Mouse (Mus musculus) heart, postnatal 0 days (tissue): Measurements from ENCODE around the gene Ankfn1. TPM values are rescaled to one million over a fixed set of nuclear protein-coding genes. Genes with fewer than 3 reads are reported as not detected.

Experiments used
- ATAC-seq: fragments of 200-750 bp; cut with Nextera tagmentation; 2 replicates; pipeline ENCODE4 v1.8.0; 2017; ENCODE audit warnings: low read depth, moderate number of reproducible peaks, moderate library complexity; ENCODE audit not compliant: insufficient read depth
- DNase-seq: peaks from one replicate; pipeline ENCODE4 v3.0.0-alpha.2; 2016; ENCODE audit warnings: low spot score
- H3K27ac ChIP-seq: fragments of 300-500 bp; sonication (generic); 2 replicates; pipeline ENCODE4 v1.5.1; 2014; ENCODE audit warnings: low read depth, mild to moderate bottlenecking
- H3K27me3 ChIP-seq: fragments of 300-500 bp; sonication (generic); 2 replicates; pipeline ENCODE4 v1.6.1; 2014; ENCODE audit warnings: low read length, mixed read lengths; ENCODE audit not compliant: control insufficient read depth, insufficient read depth
- H3K36me3 ChIP-seq: fragments of 300-500 bp; sonication (generic); replicated peaks from 2 replicates; pipeline ENCODE4 v1.6.1; 2014; ENCODE audit warnings: low read length, mixed read lengths; ENCODE audit not compliant: control insufficient read depth, insufficient read depth
- H3K4me1 ChIP-seq: fragments of 300-500 bp; sonication (generic); 2 replicates; pipeline ENCODE4 v1.6.1; 2014; ENCODE audit warnings: antibody characterized with exemption; ENCODE audit not compliant: control insufficient read depth, insufficient read depth
- H3K4me2 ChIP-seq: fragments of 300-500 bp; sonication (generic); 2 replicates; pipeline ENCODE4 v1.6.1; 2014; ENCODE audit warnings: low read depth, mild to moderate bottlenecking, low read length, moderate library complexity
- H3K4me3 ChIP-seq: fragments of 300-500 bp; sonication (generic); 2 replicates; pipeline ENCODE4 v1.5.1; 2014; ENCODE audit warnings: low read depth, low read length
- H3K9ac ChIP-seq: fragments of 300-500 bp; sonication (generic); replicated peaks from 2 replicates; pipeline ENCODE4 v1.6.1; 2014; ENCODE audit warnings: low read depth, low read length, mixed read lengths
- H3K9me3 ChIP-seq: fragments of 300-500 bp; sonication (generic); replicated peaks from 2 replicates; pipeline ENCODE4 v1.6.1; 2016; ENCODE audit warnings: low read length; ENCODE audit not compliant: control insufficient read depth
- CTCF ChIP-seq: IDR thresholded peaks from 2 replicates; pipeline ENCODE4 v1.5.1; 2016; ENCODE audit warnings: antibody characterized with exemption, control low read depth, low read depth
- EP300 ChIP-seq: IDR thresholded peaks from 2 replicates; pipeline ENCODE4 v1.6.1; 2016; ENCODE audit warnings: antibody characterized with exemption, low read depth
- WGBS: fragments of 180-500 bp; shearing (Covaris S2); extraction: QIAGEN DNeasy Blood & Tissue Kit; methylation state at CpG from one replicate; pipeline ENCODE4 v1.1.7; 2014; 5-methylcytosine and 5-hydroxymethylcytosine counted together
- polyA plus RNA-seq: library from polyadenylated mRNA; unstranded; fragments of >200 nt; fragmentation: Nextera tagmentation; extraction: Ambion mirVana; gene quantifications from 2 replicates; pipeline ENCODE4 v1.2.1, GENCODE M21; 2015
- total RNA-seq: library from RNA; depleted of rRNA; stranded (reverse); fragments of >200 nt; gene quantifications from 2 replicates; pipeline ENCODE4 v1.2.3, GENCODE M21; 2014; ENCODE audit warnings: low replicate concordance

Gene Ankfn1
- total and polyA plus RNA-seq, 2 experiments from 2014 or later = not detected

DNA sequence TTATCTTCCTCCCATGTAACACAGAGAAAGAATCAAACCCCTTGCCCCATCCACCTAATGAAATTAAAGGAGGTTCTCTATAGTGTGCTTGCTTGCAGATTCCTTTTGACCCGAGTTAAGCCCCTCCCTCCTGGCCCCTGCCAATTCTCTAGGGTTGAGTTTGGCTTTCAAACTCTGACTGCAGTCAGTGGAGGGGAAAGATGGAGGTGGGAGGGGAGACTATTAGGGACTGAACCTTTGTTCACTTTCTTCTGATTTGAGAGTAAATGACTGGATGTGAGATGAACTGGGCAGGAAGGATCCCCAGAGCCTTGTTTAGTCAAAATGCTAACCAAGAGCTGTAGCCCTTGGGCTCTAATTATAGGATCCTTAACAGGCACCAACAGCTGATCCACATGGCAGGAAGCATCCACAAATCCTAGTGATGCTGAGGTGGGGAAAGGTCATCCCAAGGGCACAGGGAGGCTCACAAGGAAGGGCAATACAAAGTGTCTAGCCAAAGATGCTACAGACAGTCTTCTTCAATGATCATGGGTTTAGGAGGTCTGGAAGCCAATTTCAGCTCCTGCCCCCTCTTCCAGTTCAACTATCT is 103.4 kb downstream of the Ankfn1 start:
- Histone ChIP-seq H3K36me3 (no peaks in the 10 kb centered on the region), H3K4me2 (no peak overlapping the region), H3K9ac (no peak overlapping the region), H3K27ac (no peak overlapping the region), H3K4me3 (no peak overlapping the region), H3K4me1 (no peaks in the 10 kb centered on the region), H3K9me3 (no peaks in the 10 kb centered on the region), H3K27me3 (no peaks in the 10 kb centered on the region)
- TF ChIP-seq CTCF (no peak), EP300 (no peak)
- 37% methylated on average over 1 of the region's 1 CpGs for WGBS
- DNase-seq (no peak), ATAC-seq (no peak)

DNA sequence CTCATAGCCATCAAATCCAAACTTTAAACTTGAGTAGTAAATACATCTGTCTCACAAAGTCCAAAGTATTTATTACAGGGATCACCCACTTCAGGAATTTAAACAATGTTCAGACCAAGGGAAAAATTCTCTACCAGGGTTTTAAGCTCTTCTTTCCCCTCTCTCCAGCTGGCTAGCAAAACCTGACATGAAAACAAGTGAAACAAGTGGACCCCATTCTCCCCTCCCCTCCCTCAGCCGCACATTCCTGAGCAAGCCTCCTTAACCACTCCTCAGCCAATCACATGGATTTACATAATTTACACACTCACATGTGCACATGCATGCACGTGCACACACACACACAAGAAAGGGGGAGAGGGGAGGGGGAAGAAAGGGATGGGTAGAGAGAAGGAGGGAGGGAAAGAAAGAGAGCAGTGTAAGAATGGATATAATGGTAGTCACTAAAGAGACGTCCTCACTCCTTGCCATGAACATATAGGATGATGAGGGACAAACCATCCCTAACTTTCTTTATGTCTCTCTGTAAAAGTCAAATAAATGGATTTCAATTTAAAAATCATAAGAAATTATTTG is 104.9 kb downstream of the Ankfn1 start:
- no peaks in the 10 kb centered on the region for H3K9me3 ChIP-seq
- no peak for DNase-seq
- H3K4me3 ChIP-seq = no peak overlapping the region
- TF ChIP-seq EP300 (no peak), CTCF (no peak)
- no peak overlapping the region for H3K9ac ChIP-seq
- H3K4me1 ChIP-seq = no peaks in the 10 kb centered on the region
- WGBS = 64% methylated on average over 3 of the region's 3 CpGs
- no peak for ATAC-seq
- H3K27me3 ChIP-seq = no peaks in the 10 kb centered on the region
- H3K36me3 ChIP-seq = no peaks in the 10 kb centered on the region
- no peak overlapping the region for H3K4me2 ChIP-seq
- no peak overlapping the region for H3K27ac ChIP-seq

DNA sequence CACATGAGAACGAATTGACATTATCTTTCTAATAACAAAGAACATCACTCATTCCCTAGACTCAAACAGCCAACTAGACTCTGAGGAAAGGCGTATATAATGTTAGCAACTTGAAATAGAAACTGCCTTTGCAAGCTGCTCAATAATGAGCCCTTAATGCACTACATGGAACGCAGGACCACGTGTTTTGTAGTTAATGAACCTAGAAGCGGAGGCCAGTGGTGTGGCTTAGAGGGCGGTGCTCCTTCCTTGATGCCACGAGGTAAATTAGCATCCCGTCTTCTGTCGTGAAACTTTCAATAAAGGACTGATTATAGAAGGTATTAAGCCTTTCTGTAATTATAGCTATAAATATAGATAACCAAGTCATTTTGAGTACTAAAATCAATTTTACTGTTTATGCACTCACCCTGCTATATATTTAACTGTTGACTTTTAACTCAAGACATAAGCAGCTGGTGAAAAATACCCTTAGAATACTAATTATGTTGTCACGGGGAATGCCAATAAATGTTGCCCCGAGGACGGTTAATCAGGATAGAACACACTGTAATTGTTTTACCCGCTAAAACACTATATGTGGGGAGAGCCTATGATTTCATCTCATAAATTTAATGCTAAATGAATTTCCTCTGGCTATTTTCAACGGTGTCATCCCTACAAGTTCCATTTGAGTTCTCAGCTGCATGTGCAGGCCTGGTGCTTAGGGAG is 112.1 kb downstream of the Ankfn1 start:
- ATAC-seq = no peak
- DNase-seq = no peak
- H3K4me3 ChIP-seq = no peak overlapping the region
- H3K27me3 ChIP-seq = no peaks in the 10 kb centered on the region
- no peaks in the 10 kb centered on the region for H3K36me3 ChIP-seq
- no peaks in the 10 kb centered on the region for H3K4me1 ChIP-seq
- 82% methylated on average over 14 of the region's 14 CpGs for WGBS
- H3K9me3 ChIP-seq = no peaks in the 10 kb centered on the region
- no peak overlapping the region for H3K4me2 ChIP-seq
- H3K27ac ChIP-seq = no peak overlapping the region
- H3K9ac ChIP-seq = no peak overlapping the region
- TF ChIP-seq EP300 (no peak), CTCF (no peak)

DNA sequence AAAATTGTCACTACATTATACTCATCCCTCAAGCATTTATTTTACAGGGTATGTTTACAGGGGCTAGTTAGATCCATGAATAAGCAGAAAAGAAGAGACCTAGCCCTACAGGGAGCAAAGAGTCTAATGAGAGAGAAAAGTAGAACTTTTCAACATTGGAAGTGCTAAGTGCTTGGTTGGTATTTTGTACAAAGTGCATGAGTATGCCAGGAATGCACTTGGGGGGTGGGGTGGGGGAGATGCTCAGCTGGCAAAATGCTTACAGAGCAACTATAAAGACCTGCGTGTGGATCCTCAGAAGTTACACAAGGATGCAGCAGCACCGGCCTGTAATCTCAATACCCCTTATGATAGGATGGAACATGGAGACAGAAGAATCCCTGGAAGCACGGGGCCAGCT is 118.4 kb downstream of the Ankfn1 start:
- ATAC-seq (no peak), DNase-seq (no peak)
- 42% methylated on average over 3 of the region's 3 CpGs for WGBS
- H3K36me3 ChIP-seq = no peaks in the 10 kb centered on the region
- H3K4me3 ChIP-seq = no peak overlapping the region
- no peak overlapping the region for H3K4me2 ChIP-seq
- H3K4me1 ChIP-seq = no peaks in the 10 kb centered on the region
- no peaks in the 10 kb centered on the region for H3K27me3 ChIP-seq
- no peaks in the 10 kb centered on the region for H3K9me3 ChIP-seq
- TF ChIP-seq EP300 = no peak
- TF ChIP-seq CTCF = no peak
- no peak overlapping the region for H3K9ac ChIP-seq
- no peak overlapping the region for H3K27ac ChIP-seq

DNA sequence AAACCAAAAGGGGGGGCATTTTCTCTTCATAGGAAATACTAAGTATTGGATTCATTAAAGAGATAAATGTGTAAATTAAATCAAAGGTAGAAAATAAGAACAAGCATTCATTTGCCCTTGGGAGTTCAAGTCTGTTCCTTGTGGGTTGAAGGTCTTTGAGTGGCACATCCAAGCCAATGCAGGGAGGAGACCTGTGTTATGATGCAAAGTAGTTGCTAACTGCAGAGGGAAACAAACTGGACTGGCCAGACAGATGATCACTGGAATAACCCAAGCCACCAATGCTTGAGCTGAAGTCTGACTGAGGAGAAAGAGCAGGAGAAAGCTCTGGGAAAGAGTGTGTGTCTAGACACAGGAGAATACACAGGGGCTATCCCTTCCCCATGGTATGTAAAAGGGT is 120.9 kb downstream of the Ankfn1 start:
- Histone ChIP-seq H3K4me2 (no peak overlapping the region), H3K27me3 (no peaks in the 10 kb centered on the region), H3K4me3 (no peak overlapping the region), H3K9ac (no peak overlapping the region), H3K27ac (no peak overlapping the region), H3K36me3 (no peaks in the 10 kb centered on the region), H3K9me3 (no peaks in the 10 kb centered on the region), H3K4me1 (no peaks in the 10 kb centered on the region)
- ATAC-seq = no peak
- TF ChIP-seq CTCF (no peak), EP300 (no peak)
- no peak for DNase-seq

DNA sequence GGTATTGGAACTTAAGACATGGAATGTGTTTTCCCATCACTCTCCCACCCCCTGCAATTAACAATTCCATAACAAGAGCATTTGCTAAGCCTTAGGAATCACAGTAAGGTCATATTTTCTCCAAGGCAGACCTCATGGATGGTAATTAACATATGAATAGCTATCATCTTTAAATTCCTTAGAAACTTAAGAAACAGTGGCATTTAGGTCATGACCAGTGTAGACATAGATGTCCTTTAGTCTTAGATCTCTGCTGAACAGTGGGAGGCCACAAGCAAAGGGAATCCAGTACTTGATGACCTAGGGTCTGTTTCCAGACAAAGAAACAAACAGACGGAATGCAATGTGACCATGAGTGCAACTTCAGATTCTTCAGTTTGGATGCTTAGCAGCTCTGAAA is 141.7 kb downstream of the Ankfn1 start:
- H3K4me2 ChIP-seq = no peak overlapping the region
- H3K9ac ChIP-seq = no peak overlapping the region
- H3K4me3 ChIP-seq = no peak overlapping the region
- H3K27ac ChIP-seq = no peak overlapping the region
- no peaks in the 10 kb centered on the region for H3K36me3 ChIP-seq
- 71% methylated on average over 1 of the region's 1 CpGs for WGBS
- no peaks in the 10 kb centered on the region for H3K27me3 ChIP-seq
- DNase-seq (no peak), ATAC-seq (no peak)
- no peaks in the 10 kb centered on the region for H3K4me1 ChIP-seq
- no peaks in the 10 kb centered on the region for H3K9me3 ChIP-seq
- TF ChIP-seq CTCF = no peak
- no peak for TF ChIP-seq EP300
